Mouse (Mus musculus): ENCODE results near the gene Ttc25. TPM values are rescaled to one million over a fixed set of nuclear protein-coding genes. Genes with fewer than 3 reads are reported as not detected.
A peak's percentile ranks its signal among the peaks of the same experiment; 100 is the strongest.

Ttc25 gene
- polyA plus RNA-seq, 1 experiment, result 0.04 TPM

DNA sequence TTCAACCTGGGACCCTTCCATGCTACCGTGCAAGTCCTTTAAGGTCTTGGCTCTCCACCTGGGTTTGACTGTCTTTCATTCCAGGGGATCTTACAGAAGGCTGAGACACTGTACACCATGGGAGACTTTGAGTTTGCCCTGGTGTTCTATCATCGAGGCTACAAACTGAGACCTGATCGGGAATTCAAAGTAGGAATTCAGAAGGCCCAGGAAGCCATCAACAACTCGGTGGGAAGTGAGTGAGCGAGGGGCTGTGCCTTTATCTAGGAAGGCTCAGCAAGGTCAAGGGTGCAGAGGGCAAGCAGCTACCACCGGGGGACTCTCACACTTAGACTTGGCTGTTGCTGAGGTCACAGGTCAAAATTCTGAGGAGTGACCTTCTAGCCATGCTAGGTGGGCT lies 4.7 kb downstream of the Ttc25 start:
- Histone ChIP-seq H3K27ac (ENCODE audit: insufficient read depth, low read length) (no peak overlapping the region), H3K27me3 (ENCODE audit: control insufficient read depth, insufficient read depth, low read length) (no peaks in the 10 kb centered on the region), H3K4me1 (ENCODE audit: control insufficient read depth, insufficient read depth, insufficient read length) (peaks cover 6% of the 10 kb centered on the region), H3K4me3 (ENCODE audit: extremely low read depth, insufficient read depth, insufficient read length) (no peak overlapping the region), H3K36me3 (ENCODE audit: control insufficient read depth, insufficient read depth, low read length) (no peaks in the 10 kb centered on the region)
- WGBS, result 85% methylated on average over 6 of the region's 6 CpGs
- TF ChIP-seq CTCF (IDR thresholded peaks at IDR 0.05; ENCODE audit: extremely low read depth, insufficient read depth, insufficient read length, insufficient replicate concordance) (no peak), POLR2A (IDR thresholded peaks at IDR 0.05; ENCODE audit: low read depth, low read length) (no peak)
- DNase-seq (ENCODE audit: low read depth in 1 of 2, low spot score in 2 of 2), result no peak

DNA sequence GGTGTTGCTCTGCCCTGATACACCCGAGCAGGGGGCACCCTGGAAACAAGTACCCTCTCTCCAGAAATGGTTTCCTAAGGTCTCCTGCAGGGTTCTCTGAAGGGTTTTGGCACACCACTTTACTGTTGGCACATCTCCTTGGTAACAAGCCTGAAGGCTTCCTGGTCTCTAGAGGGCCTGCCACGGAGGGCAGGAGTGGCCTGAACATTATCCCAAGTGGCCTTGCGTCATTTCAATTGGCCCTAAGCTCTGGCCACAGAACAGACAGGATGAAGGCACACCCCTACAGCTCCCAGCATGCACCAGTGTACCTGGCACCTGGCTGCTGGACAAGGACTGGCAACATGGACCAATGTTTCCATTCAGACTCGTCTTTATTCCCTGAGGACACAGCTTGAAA lies 7.4 kb downstream of the Ttc25 start:
- DNase-seq (ENCODE audit: low read depth in 1 of 2, low spot score in 2 of 2), result no peak
- Histone ChIP-seq H3K4me3 (ENCODE audit: extremely low read depth, insufficient read depth, insufficient read length) (no peak overlapping the region), H3K4me1 (ENCODE audit: control insufficient read depth, insufficient read depth, insufficient read length) (no peaks in the 10 kb centered on the region), H3K27me3 (ENCODE audit: control insufficient read depth, insufficient read depth, low read length) (no peaks in the 10 kb centered on the region), H3K27ac (ENCODE audit: insufficient read depth, low read length) (no peak overlapping the region), H3K36me3 (ENCODE audit: control insufficient read depth, insufficient read depth, low read length) (no peaks in the 10 kb centered on the region)
- TF ChIP-seq CTCF (IDR thresholded peaks at IDR 0.05; ENCODE audit: extremely low read depth, insufficient read depth, insufficient read length, insufficient replicate concordance) (no peak), POLR2A (IDR thresholded peaks at IDR 0.05; ENCODE audit: low read depth, low read length) (no peak)
- WGBS, result 78% methylated on average over 4 of the region's 4 CpGs

- whole genome bisulfite sequencing, result 14% methylated on average over 11 of the region's 11 CpGs
- H3K36me3 ChIP-seq (ENCODE audit: control insufficient read depth, insufficient read depth, low read length), result no peaks in the 10 kb centered on the region
- H3K4me1 ChIP-seq (ENCODE audit: control insufficient read depth, insufficient read depth, insufficient read length), result no peaks in the 10 kb centered on the region
- peak; percentile 73 to 78 for DNase-seq (ENCODE audit: low read depth in 1 of 2, low spot score in 2 of 2)
- no peaks in the 10 kb centered on the region for H3K27me3 ChIP-seq (ENCODE audit: control insufficient read depth, insufficient read depth, low read length)
- H3K27ac ChIP-seq (ENCODE audit: insufficient read depth, low read length), result no peak overlapping the region
- H3K4me3 ChIP-seq (ENCODE audit: extremely low read depth, insufficient read depth, insufficient read length), result no peak overlapping the region
- no peak for TF ChIP-seq POLR2A (IDR thresholded peaks at IDR 0.05; ENCODE audit: low read depth, low read length)
- TF ChIP-seq CTCF (IDR thresholded peaks at IDR 0.05; ENCODE audit: extremely low read depth, insufficient read depth, insufficient read length, insufficient replicate concordance), result no peak; the same call in 1 of the 2 replicates
These were observed 10.2 kb downstream of the Ttc25 start for GRCm38 (mm10) chr11:100555583-100555982.

DNA sequence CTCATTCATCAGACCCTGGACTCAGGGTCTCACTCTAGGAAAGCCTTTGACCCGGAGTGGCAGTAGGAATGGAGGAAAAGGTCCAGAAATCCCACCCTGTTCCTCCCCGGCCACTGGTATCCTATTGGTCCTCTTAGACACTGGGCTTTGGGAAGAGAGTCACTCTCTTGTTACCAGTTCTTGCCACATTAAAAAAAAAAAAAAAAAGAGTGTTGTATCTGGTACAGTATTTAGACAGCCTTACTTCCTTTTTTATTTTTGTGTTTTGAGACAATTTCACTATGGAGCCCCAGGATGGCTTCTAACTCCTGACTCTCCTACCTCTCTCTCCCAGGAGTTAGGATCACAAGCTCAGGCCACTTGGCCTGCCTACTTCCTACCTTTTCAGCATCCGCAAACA lies 12.2 kb downstream of the Ttc25 start:
- no peaks in the 10 kb centered on the region for H3K27me3 ChIP-seq (ENCODE audit: control insufficient read depth, insufficient read depth, low read length)
- WGBS, result 88% methylated on average over 3 of the region's 3 CpGs
- TF ChIP-seq POLR2A (IDR thresholded peaks at IDR 0.05; ENCODE audit: low read depth, low read length) (no peak), CTCF (IDR thresholded peaks at IDR 0.05; ENCODE audit: extremely low read depth, insufficient read depth, insufficient read length, insufficient replicate concordance) (no peak)
- H3K4me1 ChIP-seq (ENCODE audit: control insufficient read depth, insufficient read depth, insufficient read length), result no peaks in the 10 kb centered on the region
- no peak for DNase-seq (ENCODE audit: low read depth in 1 of 2, low spot score in 2 of 2)
- H3K36me3 ChIP-seq (ENCODE audit: control insufficient read depth, insufficient read depth, low read length), result no peaks in the 10 kb centered on the region
- no peak overlapping the region for H3K4me3 ChIP-seq (ENCODE audit: extremely low read depth, insufficient read depth, insufficient read length)
- H3K27ac ChIP-seq (ENCODE audit: insufficient read depth, low read length), result no peak overlapping the region

GRCm38 (mm10) chr11:100559476-100559875 lies 14.1 kb downstream of the Ttc25 start:
- Histone ChIP-seq H3K36me3 (ENCODE audit: control insufficient read depth, insufficient read depth, low read length) (no peaks in the 10 kb centered on the region), H3K4me3 (ENCODE audit: extremely low read depth, insufficient read depth, insufficient read length) (no peak overlapping the region), H3K27me3 (ENCODE audit: control insufficient read depth, insufficient read depth, low read length) (no peaks in the 10 kb centered on the region), H3K4me1 (ENCODE audit: control insufficient read depth, insufficient read depth, insufficient read length) (no peaks in the 10 kb centered on the region), H3K27ac (ENCODE audit: insufficient read depth, low read length) (no peak overlapping the region)
- 84% methylated on average over 7 of the region's 7 CpGs for WGBS
- DNase-seq (ENCODE audit: low read depth in 1 of 2, low spot score in 2 of 2), result no peak
- no peak for TF ChIP-seq CTCF (IDR thresholded peaks at IDR 0.05; ENCODE audit: extremely low read depth, insufficient read depth, insufficient read length, insufficient replicate concordance)
- TF ChIP-seq POLR2A (IDR thresholded peaks at IDR 0.05; ENCODE audit: low read depth, low read length), result no peak

GRCm38 (mm10) chr11:100561748-100562147 lies 16.3 kb downstream of the Ttc25 start:
- Histone ChIP-seq H3K27me3 (ENCODE audit: control insufficient read depth, insufficient read depth, low read length) (no peaks in the 10 kb centered on the region), H3K27ac (ENCODE audit: insufficient read depth, low read length) (no peak overlapping the region), H3K4me1 (ENCODE audit: control insufficient read depth, insufficient read depth, insufficient read length) (no peaks in the 10 kb centered on the region), H3K36me3 (ENCODE audit: control insufficient read depth, insufficient read depth, low read length) (no peaks in the 10 kb centered on the region), H3K4me3 (ENCODE audit: extremely low read depth, insufficient read depth, insufficient read length) (no peak overlapping the region)
- no peak for TF ChIP-seq POLR2A (IDR thresholded peaks at IDR 0.05; ENCODE audit: low read depth, low read length)
- TF ChIP-seq CTCF (IDR thresholded peaks at IDR 0.05; ENCODE audit: extremely low read depth, insufficient read depth, insufficient read length, insufficient replicate concordance), result no peak
- DNase-seq (ENCODE audit: low read depth in 1 of 2, low spot score in 2 of 2), result no peak
- 76% methylated on average over 5 of the region's 5 CpGs for WGBS

DNA sequence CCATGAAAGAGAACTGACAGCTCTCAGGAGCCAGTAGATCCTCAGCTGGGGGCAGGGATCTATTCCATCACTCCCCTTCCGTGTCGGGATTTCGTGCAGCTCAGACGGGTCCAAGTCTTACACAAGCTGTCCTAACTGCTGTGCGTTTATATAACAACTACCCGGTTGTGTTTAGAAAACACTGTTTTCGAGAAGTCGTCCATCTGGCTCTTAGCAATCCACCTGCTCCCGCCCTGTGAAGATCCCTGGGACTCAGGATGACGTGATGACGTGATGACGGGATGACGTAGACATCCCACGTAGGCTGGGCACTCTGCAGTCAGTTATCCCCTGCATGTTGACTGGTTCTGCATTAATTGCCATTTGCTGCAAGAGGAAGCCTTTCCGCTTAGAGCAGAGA lies 18.9 kb downstream of the Ttc25 start:
- peaks cover 3% of the 10 kb centered on the region; the same call in 1 of the 2 replicates for H3K4me1 ChIP-seq (ENCODE audit: control insufficient read depth, insufficient read depth, insufficient read length)
- 94% methylated on average over 15 of the region's 15 CpGs for WGBS
- DNase-seq (ENCODE audit: low read depth in 1 of 2, low spot score in 2 of 2), result no peak
- no peak for TF ChIP-seq CTCF (IDR thresholded peaks at IDR 0.05; ENCODE audit: extremely low read depth, insufficient read depth, insufficient read length, insufficient replicate concordance)
- no peak for TF ChIP-seq POLR2A (IDR thresholded peaks at IDR 0.05; ENCODE audit: low read depth, low read length)
- no peak overlapping the region for H3K27ac ChIP-seq (ENCODE audit: insufficient read depth, low read length)
- no peaks in the 10 kb centered on the region for H3K36me3 ChIP-seq (ENCODE audit: control insufficient read depth, insufficient read depth, low read length)
- no peaks in the 10 kb centered on the region for H3K27me3 ChIP-seq (ENCODE audit: control insufficient read depth, insufficient read depth, low read length)
- H3K4me3 ChIP-seq (ENCODE audit: extremely low read depth, insufficient read depth, insufficient read length), result no peak overlapping the region
